Mouse (Mus musculus): ENCODE measurements around the gene Bmpr1a. TPM values are rescaled to one million over a fixed set of nuclear protein-coding genes. Genes with fewer than 3 reads are reported as not detected.

Bmpr1a gene
- polyA plus RNA-seq, 1 experiment from 2014 or later, result 35.8 TPM

- H3K36me3 ChIP-seq (ENCODE audit: insufficient read depth, low read length), result peaks cover 20% of the 10 kb centered on the region; the same call in 1 of the 2 replicates
- no peaks in the 10 kb centered on the region for H3K9me3 ChIP-seq (replicated peaks; ENCODE audit: low read length)
- WGBS, result 87% methylated on average over 7 of the region's 7 CpGs
- H3K27ac ChIP-seq, result no peak overlapping the region
- no peak for TF ChIP-seq CTCF (IDR thresholded peaks at IDR 0.05; ENCODE audit: low read depth)
- H3K4me3 ChIP-seq (replicated peaks; ENCODE audit: low read depth, low read length), result no peak overlapping the region
- no peaks in the 10 kb centered on the region for H3K4me1 ChIP-seq (replicated peaks; ENCODE audit: insufficient read depth, low read length)
- ATAC-seq (replicated peaks; ENCODE audit: low FRiP score, low read depth) (no peak), DNase-seq (ENCODE audit: low spot score) (no peak)
- no peak overlapping the region for H3K4me2 ChIP-seq (ENCODE audit: low read length)
- no peaks in the 10 kb centered on the region for H3K27me3 ChIP-seq (ENCODE audit: insufficient read depth, low read length)
- H3K9ac ChIP-seq (ENCODE audit: low read depth, low read length), result no peak overlapping the region
Measured at GRCm38 (mm10) chr14:34412164-34412896, 90.8 kb downstream of the Bmpr1a start.

- ATAC-seq (replicated peaks; ENCODE audit: low FRiP score, low read depth), result no peak
- Histone ChIP-seq H3K9me3 (replicated peaks; ENCODE audit: low read length) (no peaks in the 10 kb centered on the region), H3K4me2 (ENCODE audit: low read length) (no peak overlapping the region), H3K27ac (no peak overlapping the region), H3K4me3 (replicated peaks; ENCODE audit: low read depth, low read length) (no peak overlapping the region), H3K4me1 (replicated peaks; ENCODE audit: insufficient read depth, low read length) (no peaks in the 10 kb centered on the region), H3K36me3 (ENCODE audit: insufficient read depth, low read length) (peaks cover 27% of the 10 kb centered on the region; the same call in 1 of the 2 replicates), H3K9ac (ENCODE audit: low read depth, low read length) (no peak overlapping the region), H3K27me3 (ENCODE audit: insufficient read depth, low read length) (no peaks in the 10 kb centered on the region)
- no peak for TF ChIP-seq CTCF (IDR thresholded peaks at IDR 0.05; ENCODE audit: low read depth)
- DNase-seq (ENCODE audit: low spot score), result no peak
- WGBS, result 94% methylated on average over 6 of the region's 6 CpGs
Measured at GRCm38 (mm10) chr14:34410716-34411115, 92.4 kb downstream of the Bmpr1a start.

- no peak overlapping the region for H3K9ac ChIP-seq (ENCODE audit: low read depth, low read length)
- no peaks in the 10 kb centered on the region for H3K27me3 ChIP-seq (ENCODE audit: insufficient read depth, low read length)
- DNase-seq (ENCODE audit: low spot score) (no peak), ATAC-seq (replicated peaks; ENCODE audit: low FRiP score, low read depth) (no peak)
- no peaks in the 10 kb centered on the region for H3K9me3 ChIP-seq (replicated peaks; ENCODE audit: low read length)
- WGBS, result 95% methylated on average over 7 of the region's 7 CpGs
- H3K36me3 ChIP-seq (ENCODE audit: insufficient read depth, low read length), result peaks cover 19% of the 10 kb centered on the region; the same call in 1 of the 2 replicates
- no peaks in the 10 kb centered on the region for H3K4me1 ChIP-seq (replicated peaks; ENCODE audit: insufficient read depth, low read length)
- H3K4me3 ChIP-seq (replicated peaks; ENCODE audit: low read depth, low read length), result no peak overlapping the region
- no peak for TF ChIP-seq CTCF (IDR thresholded peaks at IDR 0.05; ENCODE audit: low read depth)
- no peak overlapping the region for H3K4me2 ChIP-seq (ENCODE audit: low read length)
- H3K27ac ChIP-seq, result no peak overlapping the region
Measured at GRCm38 (mm10) chr14:34403424-34403823, 99.7 kb downstream of the Bmpr1a start.

GRCm38 (mm10) chr14:34402871-34403270, 100.3 kb downstream of the Bmpr1a start:
- DNase-seq (ENCODE audit: low spot score), result no peak
- WGBS, result 83% methylated on average over 8 of the region's 8 CpGs
- no peak overlapping the region for H3K27ac ChIP-seq
- ATAC-seq (replicated peaks; ENCODE audit: low FRiP score, low read depth), result no peak
- no peak for TF ChIP-seq CTCF (IDR thresholded peaks at IDR 0.05; ENCODE audit: low read depth)
- no peak overlapping the region for H3K4me2 ChIP-seq (ENCODE audit: low read length)
- H3K4me3 ChIP-seq (replicated peaks; ENCODE audit: low read depth, low read length), result no peak overlapping the region
- H3K9me3 ChIP-seq (replicated peaks; ENCODE audit: low read length), result no peaks in the 10 kb centered on the region
- H3K9ac ChIP-seq (ENCODE audit: low read depth, low read length), result no peak overlapping the region
- peaks cover 19% of the 10 kb centered on the region; the same call in 1 of the 2 replicates for H3K36me3 ChIP-seq (ENCODE audit: insufficient read depth, low read length)
- H3K27me3 ChIP-seq (ENCODE audit: insufficient read depth, low read length), result no peaks in the 10 kb centered on the region
- no peaks in the 10 kb centered on the region for H3K4me1 ChIP-seq (replicated peaks; ENCODE audit: insufficient read depth, low read length)

- no peak overlapping the region for H3K4me3 ChIP-seq (replicated peaks; ENCODE audit: low read depth, low read length)
- ATAC-seq (replicated peaks; ENCODE audit: low FRiP score, low read depth) (0 out of 2 replicates have a peak, but pooled peaks have one; percentile 37), DNase-seq (ENCODE audit: low spot score) (peak; percentile 83)
- no peaks in the 10 kb centered on the region for H3K9me3 ChIP-seq (replicated peaks; ENCODE audit: low read length)
- H3K4me1 ChIP-seq (replicated peaks; ENCODE audit: insufficient read depth, low read length), result no peaks in the 10 kb centered on the region
- H3K27ac ChIP-seq, result no peak overlapping the region
- 47% methylated on average over 6 of the region's 6 CpGs for WGBS
- H3K27me3 ChIP-seq (ENCODE audit: insufficient read depth, low read length), result no peaks in the 10 kb centered on the region
- no peak overlapping the region for H3K4me2 ChIP-seq (ENCODE audit: low read length)
- 0 out of 2 replicates have a peak, but pooled peaks cover 11% of the 10 kb centered on the region for H3K36me3 ChIP-seq (ENCODE audit: insufficient read depth, low read length)
- H3K9ac ChIP-seq (ENCODE audit: low read depth, low read length), result no peak overlapping the region
- TF ChIP-seq CTCF (IDR thresholded peaks at IDR 0.05; ENCODE audit: low read depth), result peak; percentile 97
Measured at GRCm38 (mm10) chr14:34401135-34401534, 102.0 kb downstream of the Bmpr1a start.

- Histone ChIP-seq H3K4me2 (ENCODE audit: low read length) (no peak overlapping the region), H3K4me3 (replicated peaks; ENCODE audit: low read depth, low read length) (no peak overlapping the region), H3K27me3 (ENCODE audit: insufficient read depth, low read length) (no peaks in the 10 kb centered on the region), H3K27ac (no peak overlapping the region), H3K9me3 (replicated peaks; ENCODE audit: low read length) (no peaks in the 10 kb centered on the region), H3K4me1 (replicated peaks; ENCODE audit: insufficient read depth, low read length) (no peaks in the 10 kb centered on the region), H3K9ac (ENCODE audit: low read depth, low read length) (no peak overlapping the region), H3K36me3 (ENCODE audit: insufficient read depth, low read length) (0 out of 2 replicates have a peak, but pooled peaks cover 6% of the 10 kb centered on the region)
- no peak for DNase-seq (ENCODE audit: low spot score)
- no peak for TF ChIP-seq CTCF (IDR thresholded peaks at IDR 0.05; ENCODE audit: low read depth)
- WGBS, result 78% methylated on average over 3 of the region's 3 CpGs
- ATAC-seq (replicated peaks; ENCODE audit: low FRiP score, low read depth), result no peak
Measured at GRCm38 (mm10) chr14:34400021-34400420, 103.1 kb downstream of the Bmpr1a start.
